Mouse (Mus musculus) adrenal gland, adult 8-10 months (tissue): ENCODE measurements around the gene Gm8229. TPM values are rescaled to one million over a fixed set of nuclear protein-coding genes. Genes with fewer than 3 reads are reported as not detected.
"Not testable (repeated sequence)": the region's sequence is repeated elsewhere in the genome, so short reads cannot be mapped to it uniquely, and the experiment has no call there.

Experiments
- DNase-seq: peaks from one replicate; pipeline ENCODE4 v3.0.0; 2022
- total RNA-seq, 4 experiments: library from RNA; stranded (reverse); gene quantifications; 2 replicates each; pipeline ENCODE4 v1.2.4; 2022

The Gm8229 gene
- total RNA-seq: not detected

DNA sequence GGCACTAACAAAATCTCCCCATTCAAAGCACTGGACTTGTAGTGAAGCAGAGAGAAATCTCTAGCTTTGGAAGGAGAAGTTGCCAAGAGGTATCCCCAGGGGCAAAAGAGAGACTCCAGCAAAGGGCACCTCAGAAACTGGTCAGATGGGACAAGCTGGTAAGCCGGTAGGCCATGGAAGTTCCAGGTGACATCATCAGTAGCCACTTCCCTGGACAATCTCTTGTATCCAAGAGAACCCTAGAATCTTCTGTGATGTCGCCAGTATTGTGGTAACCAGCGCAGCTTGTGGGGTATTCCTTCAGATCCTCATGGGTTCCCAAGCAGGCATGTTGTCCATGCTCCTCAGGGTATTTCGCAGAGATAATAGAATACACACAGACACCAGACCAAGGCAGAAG lies at the start of gene Gm8229:
Gm8229 (plus strand) TSS at position 301 of the 400 bp plus-strand sequence.
- DNase-seq: not testable (repeated sequence)

DNA sequence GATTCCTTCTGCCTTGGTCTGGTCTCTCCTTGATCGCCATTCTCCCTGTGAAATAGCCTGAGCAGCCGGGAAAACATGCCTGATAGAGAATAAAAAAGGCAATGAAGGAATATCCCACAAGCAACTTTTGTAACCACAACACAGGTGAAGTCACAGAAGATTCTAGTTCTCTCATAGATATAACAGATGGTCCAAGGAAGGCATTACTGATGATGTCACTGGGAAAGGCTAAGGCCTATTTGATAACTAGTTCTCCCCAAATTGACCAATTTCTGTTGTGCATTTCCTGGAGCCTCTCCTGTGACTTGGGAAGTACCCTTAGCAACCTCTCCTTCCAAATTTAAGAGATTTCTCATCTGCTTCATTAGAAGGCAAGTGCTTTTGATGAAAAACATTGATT lies 26.7 kb upstream of the Gm8229 start, which contains the start of gene Gm5930:
Gm5930 (minus strand) TSS at position 101 of the 400 bp plus-strand sequence.
- DNase-seq: not testable (repeated sequence)

GRCm38 (mm10) chr14:44361416-44361815 lies 3.7 kb upstream of the Gm8229 start:
- DNase-seq: not testable (repeated sequence)

GRCm38 (mm10) chr14:44362301-44362700 lies 2.9 kb upstream of the Gm8229 start:
- DNase-seq: not testable (repeated sequence)

DNA sequence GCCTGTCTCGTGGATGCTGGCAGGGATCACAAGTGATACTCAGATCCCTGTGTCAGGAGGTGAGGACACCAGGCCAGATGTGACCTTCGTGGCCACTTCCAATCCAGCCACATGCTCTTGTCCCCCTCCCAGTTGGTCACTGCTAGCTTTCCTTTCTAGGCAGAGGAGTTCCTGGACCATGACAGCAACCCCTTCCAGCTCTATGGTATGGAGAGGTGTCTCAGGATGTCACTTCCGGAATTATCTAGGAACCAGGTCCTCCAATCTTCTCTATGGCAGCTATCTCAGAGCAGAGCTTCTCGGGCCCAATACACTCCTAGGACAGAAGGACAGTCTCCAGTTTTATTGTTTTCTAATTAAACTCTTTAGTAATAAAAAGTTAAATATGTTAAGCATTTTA lies 19.1 kb downstream of the Gm8229 start:
- not testable (repeated sequence) for DNase-seq

- DNase-seq: not testable (repeated sequence)
These were observed 45.4 kb downstream of the Gm8229 start, which contains the start of gene Gm3371 for GRCm38 (mm10) chr14:44410588-44410987. Gene Gm3371 (minus strand): TSS chr14:44410688.

Other genes with a start within 250 kb of the Gm8229 start
- gene Gm3327, start 241.5 kb upstream of the Gm8229 start, total RNA-seq: not detected
- not detected for gene Gm8212, start 167.7 kb upstream of the Gm8229 start, total RNA-seq
- not detected for gene 4930503E14Rik, start 152.1 kb upstream of the Gm8229 start, total RNA-seq
- gene Gm8220, start 79.8 kb upstream of the Gm8229 start, total RNA-seq: not detected
- not detected for gene Gm5930, start 26.8 kb upstream of the Gm8229 start, total RNA-seq
- gene Gm3371, start 45.3 kb downstream of the Gm8229 start, total RNA-seq: not detected
- not detected for gene Gm8232, start 68.3 kb downstream of the Gm8229 start, total RNA-seq
- not detected for gene BC061237, start 127.1 kb downstream of the Gm8229 start, total RNA-seq
- gene Gm17093, start 152.9 kb downstream of the Gm8229 start, total RNA-seq: not detected
- not detected for gene Gm8247, start 217.8 kb downstream of the Gm8229 start, total RNA-seq